Mouse (Mus musculus): Measurements from ENCODE around the gene Klhl26. TPM values are rescaled to one million over a fixed set of nuclear protein-coding genes. Genes with fewer than 3 reads are reported as not detected.
A peak's percentile ranks its signal among the peaks of the same experiment; 100 is the strongest.

The Klhl26 gene
- polyA plus RNA-seq, 1 experiment from 2014 or later: 24.2 TPM

- Histone ChIP-seq H3K36me3 (ENCODE audit: control insufficient read depth, insufficient read depth, low read length) (peaks cover 4% of the 10 kb centered on the region; the same call in 1 of the 2 replicates), H3K9ac (replicated peaks; ENCODE audit: low read length) (no peak overlapping the region), H3K4me1 (ENCODE audit: control insufficient read depth, insufficient read depth, low read length) (no peaks in the 10 kb centered on the region), H3K9me3 (ENCODE audit: control insufficient read depth, low read length) (no peaks in the 10 kb centered on the region), H3K4me2 (ENCODE audit: low read length) (no peak overlapping the region), H3K27me3 (ENCODE audit: control insufficient read depth, insufficient read depth, low read length) (no peaks in the 10 kb centered on the region), H3K4me3 (replicated peaks; ENCODE audit: low read depth, low read length) (no peak overlapping the region), H3K27ac (replicated peaks; ENCODE audit: low read depth, low read length) (no peak overlapping the region)
- DNase-seq: no peak
- ATAC-seq (ENCODE audit: low FRiP score, low TSS enrichment): no peak
- over 99% methylated on average over 4 of the region's 4 CpGs for WGBS
Measured at GRCm38 (mm10) chr8:70468733-70469132, 8.0 kb downstream of the Klhl26 start.

- Histone ChIP-seq H3K9ac (replicated peaks; ENCODE audit: low read length) (no peak overlapping the region), H3K36me3 (ENCODE audit: control insufficient read depth, insufficient read depth, low read length) (peaks cover 4% of the 10 kb centered on the region; the same call in 1 of the 2 replicates), H3K27ac (replicated peaks; ENCODE audit: low read depth, low read length) (no peak overlapping the region), H3K4me1 (ENCODE audit: control insufficient read depth, insufficient read depth, low read length) (no peaks in the 10 kb centered on the region), H3K4me2 (ENCODE audit: low read length) (no peak overlapping the region), H3K9me3 (ENCODE audit: control insufficient read depth, low read length) (no peaks in the 10 kb centered on the region), H3K27me3 (ENCODE audit: control insufficient read depth, insufficient read depth, low read length) (no peaks in the 10 kb centered on the region), H3K4me3 (replicated peaks; ENCODE audit: low read depth, low read length) (no peak overlapping the region)
- no peak for DNase-seq
- WGBS: 79% methylated on average over 1 of the region's 1 CpGs
- no peak for ATAC-seq (ENCODE audit: low FRiP score, low TSS enrichment)
Measured at GRCm38 (mm10) chr8:70467907-70468306, 8.9 kb downstream of the Klhl26 start.

GRCm38 (mm10) chr8:70467229-70467725, 9.5 kb downstream of the Klhl26 start:
- Histone ChIP-seq H3K4me2 (ENCODE audit: low read length) (no peak overlapping the region), H3K4me3 (replicated peaks; ENCODE audit: low read depth, low read length) (no peak overlapping the region), H3K36me3 (ENCODE audit: control insufficient read depth, insufficient read depth, low read length) (peaks cover 4% of the 10 kb centered on the region; the same call in 1 of the 2 replicates), H3K4me1 (ENCODE audit: control insufficient read depth, insufficient read depth, low read length) (no peaks in the 10 kb centered on the region), H3K9ac (replicated peaks; ENCODE audit: low read length) (no peak overlapping the region), H3K27me3 (ENCODE audit: control insufficient read depth, insufficient read depth, low read length) (no peaks in the 10 kb centered on the region), H3K9me3 (ENCODE audit: control insufficient read depth, low read length) (no peaks in the 10 kb centered on the region), H3K27ac (replicated peaks; ENCODE audit: low read depth, low read length) (no peak overlapping the region)
- 78% methylated on average over 5 of the region's 5 CpGs for whole genome bisulfite sequencing
- DNase-seq (no peak), ATAC-seq (ENCODE audit: low FRiP score, low TSS enrichment) (no peak)

GRCm38 (mm10) chr8:70466771-70467170, 10.0 kb downstream of the Klhl26 start:
- Histone ChIP-seq H3K9me3 (ENCODE audit: control insufficient read depth, low read length) (no peaks in the 10 kb centered on the region), H3K36me3 (ENCODE audit: control insufficient read depth, insufficient read depth, low read length) (peaks cover 4% of the 10 kb centered on the region; the same call in 1 of the 2 replicates), H3K27me3 (ENCODE audit: control insufficient read depth, insufficient read depth, low read length) (no peaks in the 10 kb centered on the region), H3K4me2 (ENCODE audit: low read length) (no peak overlapping the region), H3K27ac (replicated peaks; ENCODE audit: low read depth, low read length) (no peak overlapping the region), H3K4me1 (ENCODE audit: control insufficient read depth, insufficient read depth, low read length) (no peaks in the 10 kb centered on the region), H3K9ac (replicated peaks; ENCODE audit: low read length) (no peak overlapping the region), H3K4me3 (replicated peaks; ENCODE audit: low read depth, low read length) (no peak overlapping the region)
- DNase-seq (no peak), ATAC-seq (ENCODE audit: low FRiP score, low TSS enrichment) (no peak)
- WGBS: 77% methylated on average over 11 of the region's 11 CpGs

GRCm38 (mm10) chr8:70466305-70466704, 10.5 kb downstream of the Klhl26 start:
- no peak overlapping the region for H3K27ac ChIP-seq (replicated peaks; ENCODE audit: low read depth, low read length)
- H3K27me3 ChIP-seq (ENCODE audit: control insufficient read depth, insufficient read depth, low read length): no peaks in the 10 kb centered on the region
- 85% methylated on average over 4 of the region's 4 CpGs for WGBS
- no peak overlapping the region for H3K9ac ChIP-seq (replicated peaks; ENCODE audit: low read length)
- ATAC-seq (ENCODE audit: low FRiP score, low TSS enrichment) (no peak), DNase-seq (no peak)
- no peaks in the 10 kb centered on the region for H3K4me1 ChIP-seq (ENCODE audit: control insufficient read depth, insufficient read depth, low read length)
- H3K4me2 ChIP-seq (ENCODE audit: low read length): no peak overlapping the region
- no peak overlapping the region for H3K4me3 ChIP-seq (replicated peaks; ENCODE audit: low read depth, low read length)
- H3K9me3 ChIP-seq (ENCODE audit: control insufficient read depth, low read length): no peaks in the 10 kb centered on the region
- peaks cover 4% of the 10 kb centered on the region; the same call in 1 of the 2 replicates for H3K36me3 ChIP-seq (ENCODE audit: control insufficient read depth, insufficient read depth, low read length)

- Histone ChIP-seq H3K27me3 (ENCODE audit: control insufficient read depth, insufficient read depth, low read length) (no peaks in the 10 kb centered on the region), H3K4me1 (ENCODE audit: control insufficient read depth, insufficient read depth, low read length) (no peaks in the 10 kb centered on the region), H3K4me3 (replicated peaks; ENCODE audit: low read depth, low read length) (no peak overlapping the region), H3K9me3 (ENCODE audit: control insufficient read depth, low read length) (no peaks in the 10 kb centered on the region), H3K4me2 (ENCODE audit: low read length) (no peak overlapping the region), H3K9ac (replicated peaks; ENCODE audit: low read length) (no peak overlapping the region), H3K36me3 (ENCODE audit: control insufficient read depth, insufficient read depth, low read length) (peaks cover 4% of the 10 kb centered on the region; the same call in 1 of the 2 replicates), H3K27ac (replicated peaks; ENCODE audit: low read depth, low read length) (no peak overlapping the region)
- WGBS: 94% methylated on average over 4 of the region's 4 CpGs
- ATAC-seq (ENCODE audit: low FRiP score, low TSS enrichment): no peak
- DNase-seq: no peak
Measured at GRCm38 (mm10) chr8:70465701-70466100, 11.1 kb downstream of the Klhl26 start.

- no peak overlapping the region for H3K9ac ChIP-seq (replicated peaks; ENCODE audit: low read length)
- peaks cover 4% of the 10 kb centered on the region; the same call in 1 of the 2 replicates for H3K36me3 ChIP-seq (ENCODE audit: control insufficient read depth, insufficient read depth, low read length)
- H3K4me1 ChIP-seq (ENCODE audit: control insufficient read depth, insufficient read depth, low read length): no peaks in the 10 kb centered on the region
- no peak for DNase-seq
- no peak overlapping the region for H3K27ac ChIP-seq (replicated peaks; ENCODE audit: low read depth, low read length)
- ATAC-seq (ENCODE audit: low FRiP score, low TSS enrichment): no peak
- 91% methylated on average over 6 of the region's 6 CpGs for WGBS
- H3K4me3 ChIP-seq (replicated peaks; ENCODE audit: low read depth, low read length): no peak overlapping the region
- H3K9me3 ChIP-seq (ENCODE audit: control insufficient read depth, low read length): no peaks in the 10 kb centered on the region
- no peak overlapping the region for H3K4me2 ChIP-seq (ENCODE audit: low read length)
- no peaks in the 10 kb centered on the region for H3K27me3 ChIP-seq (ENCODE audit: control insufficient read depth, insufficient read depth, low read length)
Measured at GRCm38 (mm10) chr8:70464162-70464561, 12.6 kb downstream of the Klhl26 start.

- Histone ChIP-seq H3K4me2 (ENCODE audit: low read length) (no peak overlapping the region), H3K4me3 (replicated peaks; ENCODE audit: low read depth, low read length) (no peak overlapping the region), H3K36me3 (ENCODE audit: control insufficient read depth, insufficient read depth, low read length) (peaks cover 4% of the 10 kb centered on the region; the same call in 1 of the 2 replicates), H3K9me3 (ENCODE audit: control insufficient read depth, low read length) (no peaks in the 10 kb centered on the region), H3K27ac (replicated peaks; ENCODE audit: low read depth, low read length) (no peak overlapping the region), H3K9ac (replicated peaks; ENCODE audit: low read length) (no peak overlapping the region), H3K4me1 (ENCODE audit: control insufficient read depth, insufficient read depth, low read length) (no peaks in the 10 kb centered on the region), H3K27me3 (ENCODE audit: control insufficient read depth, insufficient read depth, low read length) (no peaks in the 10 kb centered on the region)
- ATAC-seq (ENCODE audit: low FRiP score, low TSS enrichment): no peak
- 65% methylated on average over 4 of the region's 4 CpGs for WGBS
- peak; percentile 14 for DNase-seq
Measured at GRCm38 (mm10) chr8:70463306-70463705, 13.5 kb downstream of the Klhl26 start.

- H3K36me3 ChIP-seq (ENCODE audit: control insufficient read depth, insufficient read depth, low read length): peaks cover 4% of the 10 kb centered on the region; the same call in 1 of the 2 replicates
- DNase-seq: no peak
- WGBS: 94% methylated on average over 8 of the region's 8 CpGs
Measured at GRCm38 (mm10) chr8:70462516-70462813, 14.3 kb downstream of the Klhl26 start.

More at GRCm38 (mm10) chr8:70462516-70462813, 14.3 kb downstream of the Klhl26 start:
- H3K4me2 ChIP-seq (ENCODE audit: low read length): no peak overlapping the region
- no peak overlapping the region for H3K4me3 ChIP-seq (replicated peaks; ENCODE audit: low read depth, low read length)
- no peak overlapping the region for H3K9ac ChIP-seq (replicated peaks; ENCODE audit: low read length)
- H3K27ac ChIP-seq (replicated peaks; ENCODE audit: low read depth, low read length): no peak overlapping the region
- H3K9me3 ChIP-seq (ENCODE audit: control insufficient read depth, low read length): no peaks in the 10 kb centered on the region
- H3K4me1 ChIP-seq (ENCODE audit: control insufficient read depth, insufficient read depth, low read length): no peaks in the 10 kb centered on the region
- ATAC-seq (ENCODE audit: low FRiP score, low TSS enrichment): no peak
- H3K27me3 ChIP-seq (ENCODE audit: control insufficient read depth, insufficient read depth, low read length): no peaks in the 10 kb centered on the region

Measured in midbrain, embryonic 14.5 days (tissue).